Mouse (Mus musculus) frontal cortex, postnatal 10 days (tissue): ENCODE results near the gene Tmbim4.

Source experiments
- DNase-seq, 2 experiments: peaks; one replicate each; pipeline ENCODE4 v3.0.0; 2022; ENCODE audit warnings: low spot score in 2 of 2, mixed read lengths in 1 of 2

Tmbim4 gene

GRCm38 (mm10) chr10:120245681-120246080 is 44.3 kb downstream of the Tmbim4 start:
- DNase-seq = no peak

- DNase-seq = peak in 1 of 2 experiments; percentile 28
Observed at GRCm38 (mm10) chr10:120246994-120247750, 45.8 kb downstream of the Tmbim4 start.

- no peak for DNase-seq
Observed at GRCm38 (mm10) chr10:120250911-120251683, 49.7 kb downstream of the Tmbim4 start.

- DNase-seq = no peak
Observed at GRCm38 (mm10) chr10:120251791-120252190, 50.4 kb downstream of the Tmbim4 start.

GRCm38 (mm10) chr10:120252800-120253199 is 51.4 kb downstream of the Tmbim4 start:
- DNase-seq = no peak

GRCm38 (mm10) chr10:120257231-120257630 is 55.8 kb downstream of the Tmbim4 start:
- peak in 1 of 2 experiments; percentile 41 for DNase-seq

- DNase-seq = no peak
Observed at GRCm38 (mm10) chr10:120267790-120268189, 66.4 kb downstream of the Tmbim4 start.

- DNase-seq = no peak
Observed at GRCm38 (mm10) chr10:120269946-120270345, 68.6 kb downstream of the Tmbim4 start.

GRCm38 (mm10) chr10:120270777-120271176 is 69.4 kb downstream of the Tmbim4 start:
- no peak for DNase-seq

GRCm38 (mm10) chr10:120271318-120271717 is 69.9 kb downstream of the Tmbim4 start:
- DNase-seq = no peak

GRCm38 (mm10) chr10:120271879-120272269 is 70.5 kb downstream of the Tmbim4 start:
- DNase-seq = no peak

GRCm38 (mm10) chr10:120272270-120272883 is 71.0 kb downstream of the Tmbim4 start:
- DNase-seq = no peak

- no peak for DNase-seq
Observed at GRCm38 (mm10) chr10:120273335-120273734, 71.9 kb downstream of the Tmbim4 start.
